ENCODE assay signal across 10 mouse cellular contexts in the genomic region with DNA sequence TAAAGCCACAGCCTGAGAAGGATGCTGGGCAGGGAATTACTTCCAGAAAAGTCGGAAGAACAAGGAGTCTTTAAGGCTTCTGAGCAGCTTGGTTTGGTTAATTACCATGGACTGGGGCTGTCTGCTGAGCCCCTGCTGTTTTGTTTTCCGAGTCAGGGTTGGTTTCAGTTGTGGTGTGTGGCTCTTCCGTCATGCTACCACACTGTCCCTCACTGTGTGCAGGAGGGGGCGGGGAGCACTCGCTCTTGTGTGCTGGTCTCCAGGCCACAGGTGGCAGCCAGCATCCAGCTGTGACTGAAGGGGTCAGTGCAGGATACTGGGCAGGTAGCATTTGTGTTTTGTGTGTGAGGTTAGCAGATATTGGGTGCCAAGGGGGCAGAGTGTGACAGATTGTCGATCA.
A peak's percentile ranks its signal among the peaks of the same experiment; 100 is the strongest.
DNase-seq lines count a peak whose midpoint lies in the region; ATAC-seq lines count a peak whose summit lies in the region.
"Had no signal": no experiment of that assay in that cellular context is flagged by ENCODE, and none has a peak within 500 bp of the region (broad histone marks: within the 10 kb centered on the region; RNA-seq: fewer than 3 reads in every experiment).

No protein-coding gene starts in this region.

- H3K4me2 ChIP-seq in forebrain, embryonic 12.5 days = no peak overlapping the region
- H3K4me2 ChIP-seq in limb, embryonic 15.5 days = no peak overlapping the region

- peaks cover 36% of the 10 kb centered on the region for H3K4me1 ChIP-seq in forebrain, embryonic 10.5 days
- H3K4me1 ChIP-seq in forebrain, embryonic 12.5 days = peaks cover 11% of the 10 kb centered on the region
- H3K4me1 ChIP-seq in limb, embryonic 15.5 days = peaks cover 34% of the 10 kb centered on the region

- no peak for DNase-seq in forebrain, embryonic 10.5 days (ENCODE audit: extremely low spot score, low spot score)
- DNase-seq in spleen, postnatal 36 days (ENCODE audit: low spot score in 2 of 2) = peak; percentile 71 to 72
- DNase-seq in spleen, adult 12 weeks (ENCODE audit: low spot score) = no peak
- no peak for DNase-seq in adipocyte (ENCODE audit: low spot score)
- no peak for DNase-seq in layer of hippocampus, postnatal 14 days (ENCODE audit: low spot score in 2 of 2)
- DNase-seq in cerebellum, postnatal 14 days = no peak
- DNase-seq: kidney, adult 2 months; lung, postnatal 10 days had no signal

- no peak overlapping the region for H3K9ac ChIP-seq in forebrain, embryonic 12.5 days
- H3K9ac ChIP-seq in limb, embryonic 15.5 days = no peak overlapping the region

- WGBS in forebrain, embryonic 10.5 days = 27% methylated on average over 6 of the region's 6 CpGs
- WGBS in forebrain, embryonic 12.5 days = 26% methylated on average over 6 of the region's 6 CpGs
- WGBS in limb, embryonic 15.5 days = 35% methylated on average over 6 of the region's 6 CpGs

- H3K9me3 ChIP-seq in forebrain, embryonic 10.5 days = no peaks in the 10 kb centered on the region
- no peaks in the 10 kb centered on the region for H3K9me3 ChIP-seq in forebrain, embryonic 12.5 days
- no peaks in the 10 kb centered on the region for H3K9me3 ChIP-seq in limb, embryonic 15.5 days

- ATAC-seq in forebrain, embryonic 12.5 days (ENCODE audit: low FRiP score) = no peak
- no peak for ATAC-seq in limb, embryonic 15.5 days (ENCODE audit: insufficient number of reproducible peaks, low FRiP score, low TSS enrichment, low read depth)

- H3K27me3 ChIP-seq in forebrain, embryonic 10.5 days (ENCODE audit: poor library complexity, severe bottlenecking) = peaks cover 33% of the 10 kb centered on the region
- peaks cover 9% of the 10 kb centered on the region; the same call in 1 of the 2 replicates for H3K27me3 ChIP-seq in forebrain, embryonic 12.5 days
- no peaks in the 10 kb centered on the region for H3K27me3 ChIP-seq in limb, embryonic 15.5 days

- H3K27ac ChIP-seq in forebrain, embryonic 10.5 days = peak overlapping the region; percentile 72
- no peak overlapping the region for H3K27ac ChIP-seq in forebrain, embryonic 12.5 days
- H3K27ac ChIP-seq in limb, embryonic 15.5 days = peak overlapping the region; percentile 85

- no peaks in the 10 kb centered on the region for H3K36me3 ChIP-seq in forebrain, embryonic 10.5 days (replicated peaks)
- no peaks in the 10 kb centered on the region for H3K36me3 ChIP-seq in forebrain, embryonic 12.5 days (replicated peaks)
- H3K36me3 ChIP-seq in limb, embryonic 15.5 days = no peaks in the 10 kb centered on the region

- H3K4me3 ChIP-seq in forebrain, embryonic 10.5 days = no peak overlapping the region
- no peak overlapping the region for H3K4me3 ChIP-seq in forebrain, embryonic 12.5 days (replicated peaks)
- no peak overlapping the region for H3K4me3 ChIP-seq in limb, embryonic 15.5 days

Comparison
In these comparisons a context has a peak if more than half of its experiments do, and no peak if none do; other contexts are left out.
1. DNase-seq: peak in spleen, postnatal 36 days (2 of 2); none in forebrain, embryonic 10.5 days (single experiment), spleen, adult 12 weeks (single experiment), adipocyte (single experiment), layer of hippocampus, postnatal 14 days (0 of 2) and cerebellum, postnatal 14 days (0 of 2).